8 mouse cellular contexts compared by ENCODE assay signal in genomic region chr5:129895198-129896088, GRCm38 (mm10). TPM values are rescaled to one million over a fixed set of nuclear protein-coding genes. Genes with fewer than 3 reads are reported as not detected.
DNase-seq lines count a peak whose midpoint lies in the region; ATAC-seq lines count a peak whose summit lies in the region.

Gene Zbed5 (plus strand): TSS chr5:129895723.

- H3K27ac ChIP-seq in hindbrain, embryonic 16.5 days (ENCODE audit: low read depth, low read length): peak within 1 kb of the TSS; percentile 60; the same call in 1 of the 2 replicates
- no peak within 1 kb of the TSS for H3K27ac ChIP-seq in macrophage

- peak within 1 kb of the TSS; percentile 73 for H3K9ac ChIP-seq in hindbrain, embryonic 16.5 days (ENCODE audit: low read depth, low read length)

- peaks cover 8% of the 10 kb centered on the region for H3K4me1 ChIP-seq in hindbrain, embryonic 16.5 days (ENCODE audit: control insufficient read depth, insufficient read depth, low read depth, low read length)

- 0 out of 2 replicates have a peak, but pooled peaks cover 1% of the 10 kb centered on the region for H3K36me3 ChIP-seq in hindbrain, embryonic 16.5 days (ENCODE audit: control insufficient read depth, insufficient read depth, low read length)
- H3K36me3 ChIP-seq in macrophage (ENCODE audit: inconsistent target): no peaks in the 10 kb centered on the region

- peak; percentile 90 for DNase-seq in WW6 (ENCODE audit: low read depth, low spot score)
- peak; percentile 56 to 83 for DNase-seq in cerebellum, postnatal 4 days (ENCODE audit: low spot score in 2 of 2)
- peak; percentile 92 for DNase-seq in gastrocnemius, adult 18-20 months (ENCODE audit: low spot score)
- DNase-seq in left cerebral cortex, adult 18-20 months (ENCODE audit: low spot score in 2 of 2): peak; percentile 85 to 90
- peak; percentile 92 for DNase-seq in right cerebral cortex, adult 18-20 months
- peak; percentile 29 for DNase-seq in urinary bladder, postnatal 10 days (ENCODE audit: low spot score)

- H3K79me2 ChIP-seq in macrophage (ENCODE audit: inconsistent target): no peaks in the 10 kb centered on the region

- 3% methylated on average over 44 of the region's 44 CpGs for WGBS in hindbrain, embryonic 16.5 days
- WGBS in macrophage (ENCODE audit: missing documents): 2% methylated on average over 44 of the region's 44 CpGs

- no peaks in the 10 kb centered on the region for H3K9me3 ChIP-seq in hindbrain, embryonic 16.5 days (ENCODE audit: control insufficient read depth, low read length)

- H3K4me2 ChIP-seq in hindbrain, embryonic 16.5 days (ENCODE audit: low read length): peak within 1 kb of the TSS; percentile 65

- peak; percentile 100 for ATAC-seq in hindbrain, embryonic 16.5 days

- H3K27me3 ChIP-seq in hindbrain, embryonic 16.5 days (replicated peaks; ENCODE audit: control insufficient read depth, insufficient read depth, low read length): no peaks in the 10 kb centered on the region; the same call in 1 of the 2 replicates

- peak within 1 kb of the TSS; percentile 87 for H3K4me3 ChIP-seq in hindbrain, embryonic 16.5 days (ENCODE audit: low read length)
- H3K4me3 ChIP-seq in macrophage (ENCODE audit: inconsistent target): peak within 1 kb of the TSS; percentile 58

RNA-seq across cellular contexts. Expression of gene Zbed5, which starts in this region (rescaled TPM):
- total RNA-seq in gastrocnemius, adult 18-20 months (2021): under 1 TPM; 0.32 to 0.64 TPM
- polyA plus RNA-seq in hindbrain, embryonic 16.5 days (2015; fragmentation: Nextera tagmentation; extraction: Ambion mirVana): 14.0 and 14.1 TPM in 2 replicates
- total RNA-seq in left cerebral cortex, adult 18-20 months (2021): 1 to 10 TPM; 7.3 to 7.8 TPM
- 1 to 10 TPM in 5 of 26 experiments, under 1 TPM in 12, not detected in 9; 0.33 to 2.4 (median 0.77) TPM for total RNA-seq in macrophage (2018; cell fraction: chromatin; rRNA removed)
- under 1 TPM; 0.07 to 0.62 (median 0.22) TPM for total RNA-seq in macrophage (2018; cell fraction: cytosol; rRNA removed)
- 1 to 10 TPM in 4 of 26 experiments, under 1 TPM in 15, not detected in 7; 0.22 to 1.9 (median 0.65) TPM for total RNA-seq in macrophage (2018; cell fraction: nucleus; rRNA removed)
- 0.23 to 0.46 TPM (median 0.32 TPM) in 3 replicates for polyA plus RNA-seq in macrophage (2018)

Comparison
In these comparisons a context has a peak if more than half of its experiments do, and no peak if none do; other contexts are left out.
1. RNA of gene Zbed5 (total RNA-seq): 7.3 to 7.8 TPM in left cerebral cortex, adult 18-20 months; 0.32 to 0.64 TPM in gastrocnemius, adult 18-20 months; every median in the first group is over 4 times any median in the second.
2. RNA of gene Zbed5 (polyA plus RNA-seq): 14.0 to 14.1 TPM in hindbrain, embryonic 16.5 days; 0.23 to 0.46 TPM in macrophage; every median in the first group is over 10 times any median in the second.
3. Peak in DNase-seq in gastrocnemius, adult 18-20 months; RNA of the gene not detected or under 1 TPM.
4. DNase-seq: peak in every context shown above with its lines; median percentile 92 in gastrocnemius, adult 18-20 months; 92 in right cerebral cortex, adult 18-20 months; 90 in WW6; 88 in left cerebral cortex, adult 18-20 months; 70 in cerebellum, postnatal 4 days; 29 in urinary bladder, postnatal 10 days.